Mouse (Mus musculus) cerebral cortex, adult 2 months (tissue): ENCODE data around the gene Unk.

Experiments used
- WGBS: fragments of 180-500 bp; shearing (Covaris S2); methylation state at CpG from one replicate; pipeline ENCODE4 v1.1.7; 2018; 5-methylcytosine and 5-hydroxymethylcytosine counted together

Gene Unk

GRCm38 (mm10) chr11:116030898-116031845 lies 1.1 kb downstream of the Unk start:
- WGBS = 20% methylated on average over 14 of the region's 14 CpGs

GRCm38 (mm10) chr11:116034584-116034983 lies 4.5 kb downstream of the Unk start:
- 90% methylated on average over 6 of the region's 6 CpGs for WGBS

GRCm38 (mm10) chr11:116036671-116037070 lies 6.5 kb downstream of the Unk start:
- whole genome bisulfite sequencing = 77% methylated on average over 3 of the region's 3 CpGs

GRCm38 (mm10) chr11:116037826-116038225 lies 7.7 kb downstream of the Unk start:
- WGBS = 93% methylated on average over 9 of the region's 9 CpGs

GRCm38 (mm10) chr11:116040593-116040992 lies 10.5 kb downstream of the Unk start:
- 48% methylated on average over 6 of the region's 6 CpGs for WGBS

GRCm38 (mm10) chr11:116041833-116042232 lies 11.7 kb downstream of the Unk start:
- WGBS = 97% methylated on average over 2 of the region's 2 CpGs

GRCm38 (mm10) chr11:116042372-116043138 lies 12.4 kb downstream of the Unk start:
- WGBS = 73% methylated on average over 5 of the region's 5 CpGs

- WGBS = 94% methylated on average over 1 of the region's 1 CpGs
Observed at GRCm38 (mm10) chr11:116043286-116043685, 13.2 kb downstream of the Unk start.

GRCm38 (mm10) chr11:116045173-116045572 lies 15.1 kb downstream of the Unk start:
- 94% methylated on average over 6 of the region's 6 CpGs for WGBS

GRCm38 (mm10) chr11:116049610-116050009 lies 19.5 kb downstream of the Unk start:
- WGBS = 83% methylated on average over 2 of the region's 2 CpGs

GRCm38 (mm10) chr11:116050196-116050595 lies 20.1 kb downstream of the Unk start:
- WGBS = 78% methylated on average over 4 of the region's 4 CpGs

- 92% methylated on average over 9 of the region's 9 CpGs for WGBS
Observed at GRCm38 (mm10) chr11:116053510-116054229, 23.5 kb downstream of the Unk start.

- 90% methylated on average over 11 of the region's 11 CpGs for WGBS
Observed at GRCm38 (mm10) chr11:116055873-116056272, 25.8 kb downstream of the Unk start.

- 66% methylated on average over 4 of the region's 4 CpGs for WGBS
Observed at GRCm38 (mm10) chr11:116057237-116057881, 27.2 kb downstream of the Unk start.

- 51% methylated on average over 12 of the region's 12 CpGs for WGBS
Observed at GRCm38 (mm10) chr11:116058022-116058614, 28.0 kb downstream of the Unk start.

- WGBS = 90% methylated on average over 17 of the region's 17 CpGs
Observed at GRCm38 (mm10) chr11:116058868-116059690, 29.0 kb downstream of the Unk start.

GRCm38 (mm10) chr11:116059691-116060025 lies 29.5 kb downstream of the Unk start:
- WGBS = 86% methylated on average over 11 of the region's 11 CpGs

- WGBS = 78% methylated on average over 9 of the region's 9 CpGs
Observed at GRCm38 (mm10) chr11:116060596-116060995, 30.5 kb downstream of the Unk start.

GRCm38 (mm10) chr11:116061641-116062415 lies 31.7 kb downstream of the Unk start:
- whole genome bisulfite sequencing = 71% methylated on average over 13 of the region's 13 CpGs
